ENCODE assay signal across 7 mouse cellular contexts in the genomic region with DNA sequence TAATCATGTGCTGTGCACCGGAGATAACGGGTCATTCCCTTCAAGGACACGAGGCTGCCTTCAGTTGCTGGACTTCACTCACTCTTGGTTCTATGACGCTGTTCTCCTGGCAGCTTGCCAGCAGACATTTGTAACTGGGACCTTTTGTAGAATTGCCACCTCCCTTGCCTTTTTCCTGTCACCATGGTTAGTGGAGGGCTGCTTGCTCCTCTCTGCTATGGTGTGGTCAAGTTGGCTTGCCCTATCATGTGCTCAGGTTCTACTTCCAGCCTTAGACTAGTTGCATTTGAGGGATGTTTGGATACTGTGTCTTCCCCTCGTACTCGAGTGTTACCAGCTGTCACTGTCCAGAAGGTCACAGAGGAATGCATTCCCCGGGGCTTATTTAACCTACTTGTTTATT.
DNase-seq lines count a peak whose midpoint lies in the region; ATAC-seq and TF ChIP-seq lines count a peak whose summit lies in the region.

No protein-coding gene starts in this region.

- TF ChIP-seq CTCF in CH12.LX (conservative IDR thresholded peaks at IDR 0.05 in 1 of 2, IDR thresholded peaks at IDR 0.05 in 1 of 2; ENCODE audit: low read depth in 2 of 2, low read length in 2 of 2), result no peak
- no peak for TF ChIP-seq CTCF in lung, embryonic 14.5 days (IDR thresholded peaks at IDR 0.05; ENCODE audit: low read depth)

- DNase-seq in CH12.LX (ENCODE audit: extremely low read depth), result no peak
- peak; percentile 62 for DNase-seq in adipocyte (ENCODE audit: low spot score)
- DNase-seq in lung, embryonic 14.5 days, result peak; percentile 87
- peak; percentile 49 for DNase-seq in right cerebral cortex, postnatal 14 days

- H3K9me3 ChIP-seq in CH12.LX (replicated peaks; ENCODE audit: low read length), result no peaks in the 10 kb centered on the region
- no peaks in the 10 kb centered on the region for H3K9me3 ChIP-seq in embryonic facial prominence, embryonic 12.5 days
- no peaks in the 10 kb centered on the region for H3K9me3 ChIP-seq in heart, embryonic 15.5 days (replicated peaks)
- H3K9me3 ChIP-seq in kidney, embryonic 15.5 days (replicated peaks), result no peaks in the 10 kb centered on the region
- H3K9me3 ChIP-seq in lung, embryonic 14.5 days (ENCODE audit: low read depth, low read length), result no peaks in the 10 kb centered on the region

- H3K79me2 ChIP-seq in CH12.LX (replicated peaks; ENCODE audit: control insufficient read depth, extremely low read depth, insufficient read depth, poor library complexity, severe bottlenecking), result peaks cover 37% of the 10 kb centered on the region

- peaks cover 10 to 65% of the 10 kb centered on the region in 2 experiments for H3K36me3 ChIP-seq in CH12.LX (replicated peaks in 1 of 2; ENCODE audit: control insufficient read depth in 1 of 2, insufficient read depth in 1 of 2, low read length in 1 of 2)
- no peaks in the 10 kb centered on the region for H3K36me3 ChIP-seq in embryonic facial prominence, embryonic 12.5 days
- no peaks in the 10 kb centered on the region for H3K36me3 ChIP-seq in heart, embryonic 15.5 days
- 0 out of 2 replicates have a peak, but pooled peaks cover 4% of the 10 kb centered on the region for H3K36me3 ChIP-seq in kidney, embryonic 15.5 days
- no peaks in the 10 kb centered on the region for H3K36me3 ChIP-seq in lung, embryonic 14.5 days (ENCODE audit: insufficient read depth)

- no peak overlapping the region for H3K4me2 ChIP-seq in CH12.LX (ENCODE audit: insufficient read depth, low read depth, poor library complexity, severe bottlenecking)
- no peak overlapping the region for H3K4me2 ChIP-seq in embryonic facial prominence, embryonic 12.5 days (replicated peaks)
- peak overlapping the region; percentile 30 for H3K4me2 ChIP-seq in heart, embryonic 15.5 days
- H3K4me2 ChIP-seq in kidney, embryonic 15.5 days, result no peak overlapping the region
- 0 out of 2 replicates have a peak overlapping the region, but pooled peaks have one; percentile 20 for H3K4me2 ChIP-seq in lung, embryonic 14.5 days

- ATAC-seq in embryonic facial prominence, embryonic 12.5 days (ENCODE audit: insufficient number of reproducible peaks, insufficient read depth, low FRiP score, low TSS enrichment), result 0 out of 2 replicates have a peak, but pooled peaks have one; percentile 41
- ATAC-seq in heart, embryonic 15.5 days (replicated peaks; ENCODE audit: insufficient number of reproducible peaks, insufficient read depth, low FRiP score, low read depth), result peak; percentile 73
- peak; percentile 65; the same call in 1 of the 2 replicates for ATAC-seq in kidney, embryonic 15.5 days (replicated peaks; ENCODE audit: low FRiP score)
- ATAC-seq in lung, embryonic 14.5 days (ENCODE audit: insufficient read depth), result peak; percentile 88

- no peak overlapping the region for H3K9ac ChIP-seq in CH12.LX (ENCODE audit: insufficient read depth, low read depth)
- no peak overlapping the region for H3K9ac ChIP-seq in embryonic facial prominence, embryonic 12.5 days
- no peak overlapping the region for H3K9ac ChIP-seq in heart, embryonic 15.5 days
- no peak overlapping the region for H3K9ac ChIP-seq in kidney, embryonic 15.5 days
- H3K9ac ChIP-seq in lung, embryonic 14.5 days, result no peak overlapping the region

- no peak for TF ChIP-seq EP300 in CH12.LX (IDR thresholded peaks at IDR 0.05; ENCODE audit: low read length)

- in situ Hi-C loops in CH12.LX (cut with MboI; ENCODE audit: low pct_ligation_motif_present, low pct_unique_long_range_greater_than_20kb, low sequenced_read_pairs), result no loop called here

- no peak overlapping the region for H3K4me3 ChIP-seq in CH12.LX (replicated peaks in 1 of 3; ENCODE audit: low read depth in 2 of 3, low read length in 2 of 3, poor library complexity in 1 of 3)
- H3K4me3 ChIP-seq in embryonic facial prominence, embryonic 12.5 days, result no peak overlapping the region
- no peak overlapping the region for H3K4me3 ChIP-seq in heart, embryonic 15.5 days
- H3K4me3 ChIP-seq in kidney, embryonic 15.5 days (replicated peaks), result no peak overlapping the region
- no peak overlapping the region for H3K4me3 ChIP-seq in lung, embryonic 14.5 days (ENCODE audit: low read depth, low read length)

- dilution Hi-C loops in CH12.LX (cut with MboI; ENCODE audit: extremely low pct_ligation_motif_present, extremely low pct_unique_long_range_greater_than_20kb, low sequenced_read_pairs), result no loop called here

- H3K27me3 ChIP-seq in CH12.LX (replicated peaks), result no peaks in the 10 kb centered on the region
- H3K27me3 ChIP-seq in embryonic facial prominence, embryonic 12.5 days, result no peaks in the 10 kb centered on the region
- no peaks in the 10 kb centered on the region for H3K27me3 ChIP-seq in heart, embryonic 15.5 days
- H3K27me3 ChIP-seq in kidney, embryonic 15.5 days, result no peaks in the 10 kb centered on the region
- H3K27me3 ChIP-seq in lung, embryonic 14.5 days (ENCODE audit: insufficient read depth, low read length), result no peaks in the 10 kb centered on the region

- peaks cover 6 to 42% of the 10 kb centered on the region in 2 experiments; a peak in 3 of 4 replicates for H3K4me1 ChIP-seq in CH12.LX (ENCODE audit: control insufficient read depth in 1 of 2, insufficient read depth in 2 of 2)
- H3K4me1 ChIP-seq in embryonic facial prominence, embryonic 12.5 days, result peaks cover 17% of the 10 kb centered on the region
- peaks cover 46% of the 10 kb centered on the region for H3K4me1 ChIP-seq in heart, embryonic 15.5 days (replicated peaks)
- peaks cover 37% of the 10 kb centered on the region for H3K4me1 ChIP-seq in kidney, embryonic 15.5 days
- H3K4me1 ChIP-seq in lung, embryonic 14.5 days (ENCODE audit: insufficient read depth), result peaks cover 11% of the 10 kb centered on the region

- no peak for TF ChIP-seq POLR2A in CH12.LX (IDR thresholded peaks at IDR 0.05; ENCODE audit: low read depth, low read length)

- no peak for TF ChIP-seq RAD21 in CH12.LX (IDR thresholded peaks at IDR 0.05; ENCODE audit: low read depth, low read length)

- H3K27ac ChIP-seq in CH12.LX (ENCODE audit: insufficient read depth, low read depth), result 0 out of 2 replicates have a peak overlapping the region, but pooled peaks have one; percentile 1
- H3K27ac ChIP-seq in embryonic facial prominence, embryonic 12.5 days, result no peak overlapping the region
- H3K27ac ChIP-seq in heart, embryonic 15.5 days, result peak overlapping the region; percentile 73
- peak overlapping the region; percentile 19; the same call in 1 of the 2 replicates for H3K27ac ChIP-seq in kidney, embryonic 15.5 days
- H3K27ac ChIP-seq in lung, embryonic 14.5 days (ENCODE audit: low read depth), result peak overlapping the region; percentile 36; the same call in 1 of the 2 replicates

- 48% methylated on average over 7 of the region's 7 CpGs for WGBS in embryonic facial prominence, embryonic 12.5 days
- 10% methylated on average over 7 of the region's 7 CpGs for WGBS in heart, embryonic 15.5 days
- 26% methylated on average over 7 of the region's 7 CpGs for WGBS in kidney, embryonic 15.5 days
- 22% methylated on average over 7 of the region's 7 CpGs for WGBS in lung, embryonic 14.5 days

TF ChIP-seq in CH12.LX, 34 proteins besides CTCF, POLR2A, EP300 and RAD21:
- TF ChIP-seq RCOR1 (conservative IDR thresholded peaks at IDR 0.05; ENCODE audit: low read depth, low read length) (no peak), JUND (conservative IDR thresholded peaks at IDR 0.05; ENCODE audit: low read depth, low read length) (no peak), ZMIZ1 (IDR thresholded peaks at IDR 0.05; ENCODE audit: low read depth, low read length) (no peak), PAX5 (IDR thresholded peaks at IDR 0.05; ENCODE audit: low read length) (no peak), SIN3A (IDR thresholded peaks at IDR 0.05; ENCODE audit: low read length) (no peak), UBTF (IDR thresholded peaks at IDR 0.05; ENCODE audit: low read depth, low read length) (no peak), MYC (IDR thresholded peaks at IDR 0.05; ENCODE audit: low read depth, low read length) (no peak), TBP (conservative IDR thresholded peaks at IDR 0.05; ENCODE audit: low read depth, low read length) (no peak)

Comparison
In these comparisons a context has a peak if more than half of its experiments do, and no peak if none do; other contexts are left out.
1. H3K4me2 ChIP-seq: peak in heart, embryonic 15.5 days (single experiment) and lung, embryonic 14.5 days (single experiment); none in CH12.LX (single experiment), embryonic facial prominence, embryonic 12.5 days (single experiment) and kidney, embryonic 15.5 days (single experiment).
2. Peak in every context shown above with its lines, with median percentiles within 50 percentile points of each other: ATAC-seq.